Mouse (Mus musculus): ENCODE results near the gene Anapc15-ps.

The Anapc15-ps gene

DNA sequence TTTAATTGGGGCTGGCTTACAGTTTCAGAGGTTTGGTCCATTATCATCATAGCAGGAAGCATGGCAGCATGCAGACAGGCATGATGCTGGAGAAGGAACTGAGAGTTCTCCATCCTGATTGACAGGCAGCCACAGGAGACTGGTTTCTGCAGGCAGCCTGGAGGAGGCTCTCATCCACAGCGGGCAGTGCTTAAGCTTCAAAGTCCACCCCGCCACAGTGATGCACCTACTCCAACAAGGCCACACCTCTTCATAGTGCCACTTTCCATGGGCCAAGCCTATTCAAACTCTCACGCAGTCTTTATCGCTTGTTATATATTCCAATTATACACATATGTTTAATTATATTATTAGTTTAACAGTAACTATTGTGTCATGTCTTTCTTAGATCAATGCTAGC lies 18.1 kb upstream of the Anapc15-ps start:
- DNase-seq (ENCODE audit: low spot score in 2 of 2), result no peak

DNA sequence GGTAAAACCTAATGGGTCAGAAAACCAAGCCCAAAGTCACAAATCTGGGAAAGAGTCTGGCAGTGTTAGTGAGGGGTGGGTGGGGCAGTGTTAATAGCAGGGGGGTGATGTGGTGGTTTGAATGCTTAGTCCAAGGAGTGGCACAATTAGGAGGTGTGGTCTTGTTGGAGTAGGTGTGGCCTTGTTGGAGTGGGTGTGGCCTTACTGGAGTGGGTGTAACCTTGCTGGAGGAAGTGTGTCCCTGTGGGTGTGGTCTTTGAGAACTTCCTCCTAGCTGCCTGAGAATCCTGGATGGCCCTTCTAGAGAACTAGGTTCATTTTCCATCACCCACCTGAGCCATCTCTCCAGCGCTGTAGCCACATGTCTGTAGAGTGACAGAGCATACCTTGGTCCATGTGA lies 16.6 kb upstream of the Anapc15-ps start:
- no peak for DNase-seq (ENCODE audit: low spot score in 2 of 2)

DNA sequence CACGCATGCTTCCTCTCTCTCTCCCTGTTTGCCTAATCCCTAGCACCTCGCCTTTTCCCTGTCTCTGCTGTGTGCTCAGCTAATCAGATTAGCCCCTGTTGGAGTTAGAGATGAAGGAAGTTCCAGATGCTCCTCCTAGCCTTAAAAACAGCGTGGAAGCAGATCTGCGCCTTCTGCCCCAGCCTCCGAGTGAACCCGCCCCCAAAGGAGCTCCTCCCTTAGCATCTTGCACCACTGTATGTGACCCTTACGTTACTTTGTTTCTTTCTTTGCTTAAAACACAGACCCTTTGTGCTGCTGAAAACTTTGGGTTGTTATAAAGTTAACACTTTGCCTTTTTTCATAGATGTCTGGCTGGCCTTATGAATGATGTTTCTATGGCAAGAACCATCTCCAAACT lies 15.8 kb upstream of the Anapc15-ps start:
- no peak for DNase-seq (ENCODE audit: low spot score in 2 of 2)

- DNase-seq (ENCODE audit: low spot score in 2 of 2), result no peak
Observed at GRCm38 (mm10) chr10:95687558-95688141, 14.4 kb upstream of the Anapc15-ps start.

- DNase-seq (ENCODE audit: low spot score in 2 of 2), result no peak
Observed at GRCm38 (mm10) chr10:95686041-95686440, 12.8 kb upstream of the Anapc15-ps start.

DNA sequence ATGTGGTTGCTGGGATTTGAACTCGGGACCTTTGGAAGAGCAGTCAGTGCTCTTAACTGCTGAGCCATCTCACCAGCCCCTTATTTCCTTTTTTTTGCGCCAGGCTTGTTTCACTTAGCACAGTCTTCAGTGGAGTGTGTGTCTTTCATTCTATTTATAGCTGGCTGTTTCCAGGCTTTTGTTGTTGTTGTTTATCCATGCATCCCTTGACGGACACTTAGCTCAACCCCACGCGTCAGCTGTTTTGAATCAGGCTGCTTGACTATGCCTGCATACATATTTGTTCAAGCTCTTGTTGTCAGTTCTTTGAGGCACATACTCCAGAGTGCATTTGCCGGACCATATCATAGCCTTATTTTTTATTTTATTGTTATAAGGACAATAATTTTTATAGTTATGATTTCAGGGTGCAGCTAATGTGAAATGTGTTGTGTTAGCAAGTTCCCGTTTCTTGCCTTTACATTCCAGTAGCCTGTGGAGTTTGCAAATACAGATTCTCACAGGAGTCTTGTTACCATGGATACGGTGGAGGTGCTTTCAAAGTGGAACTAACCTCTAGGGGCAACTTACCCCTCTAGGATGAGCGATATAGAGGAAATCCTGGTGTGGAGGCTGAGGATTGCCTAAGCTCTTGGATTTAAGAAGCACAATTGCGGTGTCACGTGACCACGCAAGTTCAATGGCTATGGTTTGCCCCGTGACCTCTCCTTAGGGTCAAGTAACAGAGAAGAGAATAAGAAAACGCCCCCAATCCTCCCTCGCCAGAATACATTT lies 11.7 kb upstream of the Anapc15-ps start:
- no peak for DNase-seq (ENCODE audit: low spot score in 2 of 2)

DNA sequence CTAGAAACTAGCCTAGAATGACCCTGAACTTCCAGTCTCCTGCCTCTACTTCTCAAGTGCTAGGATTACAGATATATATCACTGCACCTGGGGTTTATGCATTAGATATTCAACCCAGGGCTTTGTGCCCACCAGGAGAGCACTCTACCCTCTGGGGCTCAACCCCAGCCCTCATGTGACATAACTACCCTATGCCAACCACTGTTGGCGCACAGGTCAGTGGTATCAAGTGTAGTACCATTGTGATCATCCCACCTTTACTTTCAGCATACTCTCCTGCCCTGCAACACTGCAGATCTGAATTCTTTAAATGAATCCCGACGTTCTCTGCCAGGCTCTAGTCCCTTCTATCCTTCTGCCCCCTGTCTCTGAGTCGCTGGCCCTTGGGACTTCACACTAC lies 11.0 kb upstream of the Anapc15-ps start:
- no peak for DNase-seq (ENCODE audit: low spot score in 2 of 2)

GRCm38 (mm10) chr10:95683735-95684134 lies 10.5 kb upstream of the Anapc15-ps start:
- no peak for DNase-seq (ENCODE audit: low spot score in 2 of 2)

GRCm38 (mm10) chr10:95682964-95683363 lies 9.7 kb upstream of the Anapc15-ps start:
- DNase-seq (ENCODE audit: low spot score in 2 of 2), result no peak

DNA sequence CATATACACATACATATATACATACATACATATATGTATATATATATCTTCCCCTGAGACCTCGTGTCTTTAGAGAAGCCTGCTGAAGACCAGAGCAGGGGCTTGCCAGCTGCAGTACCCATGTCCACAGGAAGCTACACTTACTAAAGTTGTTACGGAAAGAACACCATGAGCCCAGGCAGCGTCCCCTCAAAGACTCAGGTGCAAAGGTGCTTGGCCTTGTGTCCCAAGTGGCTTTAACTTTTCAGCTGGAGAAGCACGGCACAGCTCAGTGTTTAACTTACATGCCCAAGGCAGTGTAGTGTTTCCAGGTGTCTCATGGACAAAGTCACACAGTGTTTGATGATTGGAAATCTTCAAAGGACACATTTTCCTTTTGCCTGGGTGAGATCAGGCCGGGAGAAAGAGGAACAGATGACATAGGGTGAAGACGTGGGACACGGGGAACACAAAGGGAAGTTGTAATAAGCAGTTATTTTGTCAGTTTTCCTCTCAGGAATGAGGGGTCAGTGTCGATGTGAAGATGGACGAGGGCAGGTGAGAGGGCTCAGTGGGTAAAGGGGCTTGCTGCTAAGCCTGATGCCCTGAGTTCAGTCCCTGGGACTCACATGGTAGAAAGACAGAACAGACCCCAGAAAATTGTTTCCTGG lies 9.0 kb upstream of the Anapc15-ps start:
- DNase-seq (ENCODE audit: low spot score in 2 of 2), result no peak

DNA sequence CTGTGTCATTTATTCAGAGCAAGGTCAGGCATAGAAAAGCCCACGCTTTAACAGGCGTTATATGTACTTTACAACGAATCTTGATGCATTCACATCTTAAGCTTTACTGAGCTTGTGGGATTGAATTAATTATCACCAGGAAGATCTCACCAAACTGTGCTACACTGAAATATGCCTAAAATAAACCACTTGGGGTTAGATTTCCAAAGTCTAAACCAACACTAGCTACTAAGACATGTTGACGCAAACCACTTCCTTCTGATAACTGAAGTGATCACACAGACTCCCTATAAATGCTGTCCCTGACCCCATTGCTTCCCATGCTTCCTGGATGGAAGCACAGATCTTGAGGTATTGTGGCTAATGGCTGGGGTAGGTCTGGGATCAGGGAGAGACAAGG lies 8.2 kb upstream of the Anapc15-ps start:
- no peak for DNase-seq (ENCODE audit: low spot score in 2 of 2)

DNA sequence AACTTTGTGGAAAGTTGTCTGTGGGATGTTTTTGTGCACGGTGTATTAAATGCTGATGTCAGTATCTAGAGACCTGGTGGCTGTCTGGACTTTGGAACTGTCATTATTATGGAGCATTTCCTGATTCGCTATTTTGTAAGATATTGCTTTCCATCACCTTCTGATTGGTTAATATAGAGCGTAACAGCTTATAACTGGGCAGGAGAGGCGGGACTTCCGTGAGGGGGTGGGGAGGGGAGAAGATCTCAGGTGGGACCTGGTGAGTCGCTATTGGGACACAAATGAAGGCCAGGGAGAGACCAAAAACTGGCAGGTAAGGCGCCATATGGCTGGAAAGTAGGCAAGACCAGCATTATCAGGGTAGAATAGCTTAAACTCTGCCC lies 7.8 kb upstream of the Anapc15-ps start:
- no peak for DNase-seq (ENCODE audit: low spot score in 2 of 2)

DNA sequence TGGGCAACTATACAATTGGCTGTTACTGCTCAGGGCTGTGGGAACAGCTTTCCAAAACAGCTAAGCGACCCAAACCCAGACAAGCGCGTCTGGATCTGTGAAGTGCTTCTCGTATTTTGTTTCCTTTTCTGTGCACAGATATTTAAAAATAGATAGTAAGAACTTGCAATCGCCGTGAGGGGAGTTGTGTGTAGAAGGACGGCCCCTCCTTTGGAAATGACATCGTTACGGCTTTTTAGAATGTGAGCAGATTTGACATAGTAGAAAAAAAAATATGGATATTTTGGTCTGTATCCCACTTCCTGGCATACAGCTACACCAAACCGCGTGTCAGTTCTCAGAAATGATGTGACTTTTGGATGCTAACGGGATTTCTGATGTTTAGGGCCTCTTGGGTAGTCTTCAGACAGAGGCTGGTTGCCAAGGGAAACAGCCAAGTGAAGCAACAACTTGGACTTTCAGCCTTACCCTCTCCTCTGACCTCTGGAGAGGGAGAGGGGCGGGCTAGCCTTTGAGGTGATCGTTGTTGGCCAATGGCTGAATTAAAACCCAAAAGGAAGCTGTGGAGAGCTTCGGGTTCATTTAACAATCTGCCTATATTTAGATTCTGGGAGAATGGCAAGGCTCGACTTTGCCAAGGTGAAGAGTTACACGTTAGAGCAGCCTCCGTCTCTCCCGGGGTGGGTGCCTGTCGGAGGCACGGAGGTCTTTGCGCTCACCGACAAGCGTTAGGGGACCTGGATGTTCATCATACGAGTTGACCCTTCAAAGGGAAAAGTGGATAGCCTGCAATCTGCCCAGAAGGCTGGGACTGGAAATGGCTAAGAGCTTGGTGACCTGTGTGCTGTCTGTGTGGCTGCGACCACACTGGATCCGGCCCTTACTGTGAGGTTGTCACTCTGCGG lies 7.2 kb upstream of the Anapc15-ps start:
- no peak for DNase-seq (ENCODE audit: low spot score in 2 of 2)

- no peak for DNase-seq (ENCODE audit: low spot score in 2 of 2)
Observed at GRCm38 (mm10) chr10:95679131-95679530, 5.9 kb upstream of the Anapc15-ps start.

DNA sequence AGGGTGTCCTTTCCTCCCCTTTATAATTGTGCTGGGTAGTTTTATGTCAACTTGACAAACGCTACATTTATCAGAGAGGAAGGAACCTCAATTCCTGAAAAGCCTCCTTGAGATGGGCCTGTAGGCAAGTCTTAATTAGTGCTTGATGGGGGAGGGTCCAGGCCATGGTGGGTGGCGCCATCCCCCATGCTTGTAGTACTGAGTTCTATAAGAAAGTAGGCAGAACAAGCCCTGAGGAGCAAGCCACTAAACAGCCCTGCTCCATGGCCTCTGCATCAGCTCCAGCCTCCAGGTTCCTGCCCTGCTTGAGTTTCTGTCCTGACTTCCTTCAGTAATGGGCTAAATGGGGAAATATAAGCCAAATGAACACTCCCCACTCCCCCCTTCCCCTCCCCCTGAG lies 5.4 kb upstream of the Anapc15-ps start:
- DNase-seq (ENCODE audit: low spot score in 2 of 2), result no peak

GRCm38 (mm10) chr10:95678241-95678640 lies 5.0 kb upstream of the Anapc15-ps start:
- no peak for DNase-seq (ENCODE audit: low spot score in 2 of 2)

DNA sequence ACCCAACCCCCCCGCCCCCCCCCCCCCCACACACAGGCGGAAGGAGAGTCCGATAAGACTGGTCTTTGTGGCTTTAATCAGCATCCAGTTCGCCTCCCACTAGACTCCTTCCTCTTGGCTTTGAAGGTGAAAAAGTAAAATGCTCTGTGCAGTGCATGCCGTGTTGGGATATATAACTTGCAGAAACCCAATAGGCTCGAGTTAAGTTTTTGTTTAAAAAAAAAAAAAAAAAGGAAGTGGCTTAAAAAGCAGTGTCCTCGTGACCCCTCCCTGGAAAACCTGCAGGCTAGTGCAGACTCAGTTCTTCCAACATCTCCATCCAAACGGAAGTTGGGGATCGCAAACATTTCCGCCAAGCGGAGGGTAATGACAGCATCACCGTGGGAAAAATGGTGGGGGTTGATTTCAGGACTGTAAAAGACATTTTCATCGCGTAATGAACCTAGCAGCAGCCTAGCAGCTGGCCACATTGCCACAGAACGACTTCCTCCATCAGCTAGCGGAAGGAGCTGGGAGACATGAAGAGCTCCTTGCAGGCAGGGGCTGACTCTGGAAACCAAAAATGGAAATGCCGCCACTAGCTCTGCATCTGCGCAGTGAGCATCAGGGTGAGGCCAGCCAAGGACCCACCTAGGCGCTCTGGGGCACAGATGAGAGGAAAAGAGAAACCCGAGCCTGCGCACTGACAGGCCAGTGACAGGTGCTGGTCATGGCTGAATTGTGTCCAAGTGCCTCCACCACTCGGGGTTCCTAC lies 4.3 kb upstream of the Anapc15-ps start:
- peak in 1 of 2 experiments; percentile 18 for DNase-seq (ENCODE audit: low spot score in 2 of 2)

- no peak for DNase-seq (ENCODE audit: low spot score in 2 of 2)
Observed at GRCm38 (mm10) chr10:95676991-95677355, 3.7 kb upstream of the Anapc15-ps start.

- DNase-seq (ENCODE audit: low spot score in 2 of 2), result no peak
Observed at GRCm38 (mm10) chr10:95676387-95676786, 3.1 kb upstream of the Anapc15-ps start.

GRCm38 (mm10) chr10:95670781-95671780 lies 2.2 kb downstream of the Anapc15-ps start:
- DNase-seq (ENCODE audit: low spot score in 2 of 2), result no peak

Data from urinary bladder, adult 18-20 months (tissue).